Mouse (Mus musculus): ENCODE measurements around the gene Plch2. TPM values are rescaled to one million over a fixed set of nuclear protein-coding genes. Genes with fewer than 3 reads are reported as not detected.
A peak's percentile ranks its signal among the peaks of the same experiment; 100 is the strongest.
"Not testable (repeated sequence)": the region's sequence is repeated elsewhere in the genome, so short reads cannot be mapped to it uniquely, and the experiment has no call there.

Plch2 gene
- under 1 TPM; 0.09 to 0.14 TPM for total RNA-seq (2021)
- long read RNA-seq, experiment 1: 0 reads
- long read RNA-seq, experiment 2: 0 reads

GRCm38 (mm10) chr4:155056724-155057123 is at the start of gene Plch2:
Gene Plch2, minus strand, starts transcription at chr4:155056784.
- no peak for DNase-seq

GRCm38 (mm10) chr4:155098572-155098971 is 42.0 kb upstream of the Plch2 start:
- DNase-seq: no peak

GRCm38 (mm10) chr4:155097452-155097851 is 40.9 kb upstream of the Plch2 start:
- DNase-seq: no peak

GRCm38 (mm10) chr4:155095967-155096366 is 39.4 kb upstream of the Plch2 start:
- no peak for DNase-seq

GRCm38 (mm10) chr4:155095238-155095900 is 38.8 kb upstream of the Plch2 start:
- peak; percentile 87 for DNase-seq

GRCm38 (mm10) chr4:155094565-155094964 is 38.0 kb upstream of the Plch2 start:
- DNase-seq: peak; percentile 41

GRCm38 (mm10) chr4:155093431-155094149 is 37.0 kb upstream of the Plch2 start:
- DNase-seq: no peak

- DNase-seq: no peak
Observed at GRCm38 (mm10) chr4:155092718-155093430, 36.3 kb upstream of the Plch2 start.

- DNase-seq: no peak
Observed at GRCm38 (mm10) chr4:155090688-155091449, 34.3 kb upstream of the Plch2 start.

- DNase-seq: no peak
Observed at GRCm38 (mm10) chr4:155090147-155090546, 33.6 kb upstream of the Plch2 start.

- no peak for DNase-seq
Observed at GRCm38 (mm10) chr4:155089241-155089640, 32.7 kb upstream of the Plch2 start.

GRCm38 (mm10) chr4:155086108-155087024 is 29.8 kb upstream of the Plch2 start, which contains the start of the genes Rer1 and Morn1:
Gene Rer1, minus strand, starts transcription at chr4:155086382.
Gene Morn1, plus strand, starts transcription at chr4:155086577.
- DNase-seq: peak; percentile 99

- DNase-seq: no peak
Observed at GRCm38 (mm10) chr4:155085206-155086107, 28.9 kb upstream of the Plch2 start.

- no peak for DNase-seq
Observed at GRCm38 (mm10) chr4:155084351-155084750, 27.8 kb upstream of the Plch2 start.

GRCm38 (mm10) chr4:155083553-155083952 is 27.0 kb upstream of the Plch2 start:
- no peak for DNase-seq

- no peak for DNase-seq
Observed at GRCm38 (mm10) chr4:155079666-155080065, 23.1 kb upstream of the Plch2 start.

GRCm38 (mm10) chr4:155078808-155079207 is 22.2 kb upstream of the Plch2 start:
- DNase-seq: not testable (repeated sequence)

GRCm38 (mm10) chr4:155076677-155077076 is 20.1 kb upstream of the Plch2 start:
- no peak for DNase-seq

GRCm38 (mm10) chr4:155075813-155076212 is 19.2 kb upstream of the Plch2 start:
- no peak for DNase-seq

- no peak for DNase-seq
Observed at GRCm38 (mm10) chr4:155075137-155075536, 18.6 kb upstream of the Plch2 start.

Data from gastrocnemius, postnatal 10 days (tissue).